Mouse (Mus musculus): Measurements from ENCODE around the gene Adk. TPM values are rescaled to one million over a fixed set of nuclear protein-coding genes. Genes with fewer than 3 reads are reported as not detected.

The Adk gene
- polyA plus RNA-seq, 1 experiment, result 54.0 TPM

GRCm38 (mm10) chr14:21076501-21077194, 24.3 kb downstream of the Adk start:
- DNase-seq, result no peak
- Histone ChIP-seq H3K4me1 (ENCODE audit: control insufficient read depth, insufficient read depth, low read length) (peaks cover 13% of the 10 kb centered on the region), H3K4me3 (replicated peaks; ENCODE audit: extremely low read depth, low read depth, low read length) (peak overlapping the region; percentile 89)
- 25% methylated on average over 7 of the region's 7 CpGs for WGBS
- no peak for TF ChIP-seq POLR2A (IDR thresholded peaks at IDR 0.05; ENCODE audit: borderline replicate concordance, extremely low read depth, low read depth, low read length)
- TF ChIP-seq CTCF (IDR thresholded peaks at IDR 0.05; ENCODE audit: insufficient read depth, low read length), result no peak

- DNase-seq, result no peak
- peaks cover 20% of the 10 kb centered on the region for H3K4me1 ChIP-seq (ENCODE audit: control insufficient read depth, insufficient read depth, low read length)
- 69% methylated on average over 4 of the region's 4 CpGs for WGBS
- no peak overlapping the region for H3K4me3 ChIP-seq (replicated peaks; ENCODE audit: extremely low read depth, low read depth, low read length)
- TF ChIP-seq CTCF (IDR thresholded peaks at IDR 0.05; ENCODE audit: insufficient read depth, low read length), result no peak
- TF ChIP-seq POLR2A (IDR thresholded peaks at IDR 0.05; ENCODE audit: borderline replicate concordance, extremely low read depth, low read depth, low read length), result no peak
Observed at GRCm38 (mm10) chr14:21077939-21078338, 25.6 kb downstream of the Adk start.

GRCm38 (mm10) chr14:21078511-21078910, 26.1 kb downstream of the Adk start:
- Histone ChIP-seq H3K4me3 (replicated peaks; ENCODE audit: extremely low read depth, low read depth, low read length) (no peak overlapping the region), H3K4me1 (ENCODE audit: control insufficient read depth, insufficient read depth, low read length) (peaks cover 22% of the 10 kb centered on the region)
- DNase-seq, result no peak
- TF ChIP-seq CTCF (IDR thresholded peaks at IDR 0.05; ENCODE audit: insufficient read depth, low read length) (no peak), POLR2A (IDR thresholded peaks at IDR 0.05; ENCODE audit: borderline replicate concordance, extremely low read depth, low read depth, low read length) (no peak)

DNA sequence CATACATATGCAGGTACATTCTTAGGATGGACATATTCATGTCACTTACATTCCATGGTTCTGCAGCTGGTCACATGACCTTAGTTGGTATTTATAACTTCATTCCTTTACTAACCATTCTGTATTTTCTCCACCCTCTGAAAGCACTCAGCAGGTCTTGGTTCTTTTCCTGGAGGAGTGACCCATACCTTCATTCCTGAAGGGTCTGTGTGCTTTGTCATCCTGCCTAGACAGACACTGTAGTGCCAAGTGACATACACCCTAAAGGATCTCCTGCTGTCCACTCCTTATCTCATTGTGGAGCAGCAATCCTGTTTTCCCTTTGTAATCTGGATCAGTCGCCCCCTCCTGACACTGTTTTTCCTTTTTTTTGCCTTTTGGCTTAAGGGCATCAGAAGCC, 30.4 kb downstream of the Adk start:
- TF ChIP-seq CTCF (IDR thresholded peaks at IDR 0.05; ENCODE audit: insufficient read depth, low read length) (no peak), POLR2A (IDR thresholded peaks at IDR 0.05; ENCODE audit: borderline replicate concordance, extremely low read depth, low read depth, low read length) (no peak)
- WGBS, result 63% methylated on average over 1 of the region's 1 CpGs
- Histone ChIP-seq H3K4me1 (ENCODE audit: control insufficient read depth, insufficient read depth, low read length) (peaks cover 16% of the 10 kb centered on the region), H3K4me3 (replicated peaks; ENCODE audit: extremely low read depth, low read depth, low read length) (no peak overlapping the region)
- DNase-seq, result no peak

DNA sequence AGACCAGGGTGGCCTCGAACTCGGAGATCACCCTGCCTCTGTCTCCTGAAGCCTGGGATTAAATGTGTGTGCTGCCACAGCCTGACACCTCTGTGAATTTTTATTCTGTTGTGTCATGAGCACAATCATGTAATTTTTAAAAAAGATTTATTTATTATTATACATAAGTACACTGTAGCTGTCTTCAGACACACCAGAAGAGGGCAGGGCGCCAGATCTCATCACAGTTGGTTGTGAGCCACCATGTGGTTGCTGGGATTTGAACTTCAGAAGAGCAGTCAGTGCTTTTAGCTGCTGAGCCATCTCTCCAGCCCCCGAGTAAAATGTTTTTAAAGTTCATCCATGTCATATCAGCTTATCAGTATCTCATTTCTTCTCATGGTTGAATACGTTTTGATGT, 33.3 kb downstream of the Adk start:
- Histone ChIP-seq H3K4me3 (replicated peaks; ENCODE audit: extremely low read depth, low read depth, low read length) (no peak overlapping the region), H3K4me1 (ENCODE audit: control insufficient read depth, insufficient read depth, low read length) (peaks cover 17% of the 10 kb centered on the region)
- DNase-seq, result no peak
- 75% methylated on average over 5 of the region's 5 CpGs for WGBS
- TF ChIP-seq CTCF (IDR thresholded peaks at IDR 0.05; ENCODE audit: insufficient read depth, low read length), result no peak
- TF ChIP-seq POLR2A (IDR thresholded peaks at IDR 0.05; ENCODE audit: borderline replicate concordance, extremely low read depth, low read depth, low read length), result no peak

- WGBS, result 29% methylated on average over 2 of the region's 2 CpGs
- Histone ChIP-seq H3K4me3 (replicated peaks; ENCODE audit: extremely low read depth, low read depth, low read length) (no peak overlapping the region), H3K4me1 (ENCODE audit: control insufficient read depth, insufficient read depth, low read length) (peaks cover 17% of the 10 kb centered on the region)
- DNase-seq, result no peak
- no peak for TF ChIP-seq CTCF (IDR thresholded peaks at IDR 0.05; ENCODE audit: insufficient read depth, low read length)
- no peak for TF ChIP-seq POLR2A (IDR thresholded peaks at IDR 0.05; ENCODE audit: borderline replicate concordance, extremely low read depth, low read depth, low read length)
Observed at GRCm38 (mm10) chr14:21086106-21086505, 33.7 kb downstream of the Adk start.

DNA sequence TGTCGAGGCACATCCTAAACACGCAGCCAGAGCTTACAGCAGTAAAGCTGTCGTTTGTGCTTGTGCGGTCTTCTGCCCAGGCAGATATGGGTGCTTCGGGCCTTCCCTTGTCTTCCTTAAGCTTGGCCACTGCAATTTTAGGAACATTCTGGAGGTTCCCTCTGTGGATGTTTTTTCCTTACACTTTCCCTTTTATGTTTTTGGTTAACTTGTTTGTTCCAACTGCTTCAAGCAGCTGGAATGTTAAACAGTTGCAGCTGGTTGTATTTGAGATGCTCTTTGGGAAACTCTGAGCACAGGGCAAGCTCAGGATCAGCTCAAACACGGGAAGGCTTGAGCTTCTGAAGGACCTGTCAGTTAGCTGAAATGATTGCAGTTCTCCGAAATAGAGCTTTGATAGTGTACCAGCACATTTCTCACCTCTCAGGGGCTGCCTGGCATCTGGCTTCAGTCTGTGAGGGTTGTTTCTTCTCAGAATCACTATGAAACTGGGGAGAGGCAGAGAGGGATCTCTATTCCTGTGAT, 34.5 kb downstream of the Adk start:
- DNase-seq, result no peak
- TF ChIP-seq POLR2A (IDR thresholded peaks at IDR 0.05; ENCODE audit: borderline replicate concordance, extremely low read depth, low read depth, low read length) (no peak), CTCF (IDR thresholded peaks at IDR 0.05; ENCODE audit: insufficient read depth, low read length) (no peak)
- H3K4me1 ChIP-seq (ENCODE audit: control insufficient read depth, insufficient read depth, low read length), result peaks cover 15% of the 10 kb centered on the region
- H3K4me3 ChIP-seq (replicated peaks; ENCODE audit: extremely low read depth, low read depth, low read length), result no peak overlapping the region
- 42% methylated on average over 7 of the region's 7 CpGs for WGBS

DNA sequence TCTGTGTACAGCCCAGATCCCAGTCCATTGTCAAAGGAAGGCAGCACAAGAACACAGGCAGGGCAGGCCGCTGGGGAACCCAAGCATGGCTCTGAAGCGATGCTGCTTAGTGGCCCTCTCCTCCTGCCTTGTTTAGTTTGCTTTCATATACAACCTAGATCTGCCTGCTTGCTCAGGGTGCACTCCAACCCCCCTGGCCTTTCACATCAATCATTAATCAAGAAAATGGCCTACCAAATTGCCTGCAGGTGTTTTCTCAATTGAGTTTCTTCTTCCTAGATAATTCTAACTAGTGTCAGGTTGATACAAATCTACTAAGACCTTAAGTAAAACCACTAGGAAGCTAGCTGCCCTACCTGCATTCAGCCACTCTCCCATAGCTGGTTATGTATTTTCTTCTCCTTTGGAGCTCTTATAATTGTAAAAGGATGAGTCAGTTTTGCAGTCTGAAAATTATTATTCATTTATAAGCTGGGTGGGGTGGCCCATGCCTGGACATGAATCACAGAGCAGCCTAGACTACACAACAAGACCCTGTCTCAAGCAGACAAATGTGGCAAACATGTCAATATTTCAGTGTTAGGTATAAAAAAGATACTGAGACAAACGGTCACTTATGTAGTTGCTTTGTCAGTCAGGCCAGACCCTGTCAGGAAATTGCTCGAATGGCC, 35.2 kb downstream of the Adk start:
- DNase-seq, result no peak
- H3K4me3 ChIP-seq (replicated peaks; ENCODE audit: extremely low read depth, low read depth, low read length), result no peak overlapping the region
- H3K4me1 ChIP-seq (ENCODE audit: control insufficient read depth, insufficient read depth, low read length), result peaks cover 11% of the 10 kb centered on the region
- TF ChIP-seq POLR2A (IDR thresholded peaks at IDR 0.05; ENCODE audit: borderline replicate concordance, extremely low read depth, low read depth, low read length), result no peak
- no peak for TF ChIP-seq CTCF (IDR thresholded peaks at IDR 0.05; ENCODE audit: insufficient read depth, low read length)
- WGBS, result 51% methylated on average over 4 of the region's 4 CpGs

GRCm38 (mm10) chr14:21088731-21089130, 36.4 kb downstream of the Adk start:
- DNase-seq, result no peak
- no peak overlapping the region for H3K4me3 ChIP-seq (replicated peaks; ENCODE audit: extremely low read depth, low read depth, low read length)
- peaks cover 9% of the 10 kb centered on the region for H3K4me1 ChIP-seq (ENCODE audit: control insufficient read depth, insufficient read depth, low read length)
- WGBS, result 71% methylated on average over 3 of the region's 3 CpGs
- TF ChIP-seq CTCF (IDR thresholded peaks at IDR 0.05; ENCODE audit: insufficient read depth, low read length) (no peak), POLR2A (IDR thresholded peaks at IDR 0.05; ENCODE audit: borderline replicate concordance, extremely low read depth, low read depth, low read length) (no peak)

DNA sequence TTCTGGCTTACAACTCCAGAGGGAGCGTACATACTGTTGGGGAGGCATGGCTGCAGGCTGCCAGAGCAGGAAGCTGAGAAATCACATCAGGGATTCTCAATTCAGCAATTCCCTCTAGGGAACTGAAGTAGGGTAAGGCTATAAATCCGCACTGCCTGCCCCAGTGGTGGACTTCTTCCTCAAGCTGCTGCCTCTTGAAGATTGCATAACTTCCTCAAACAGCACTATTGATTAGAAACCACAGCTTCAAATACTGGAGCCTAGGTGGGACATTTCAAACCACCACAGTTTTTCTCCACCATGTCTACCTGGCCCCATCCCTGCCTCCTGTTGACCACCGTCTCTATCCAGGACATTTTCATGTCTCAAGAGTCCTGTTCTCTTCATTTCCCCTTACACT, 38.0 kb downstream of the Adk start:
- Histone ChIP-seq H3K4me1 (ENCODE audit: control insufficient read depth, insufficient read depth, low read length) (peaks cover 9% of the 10 kb centered on the region), H3K4me3 (replicated peaks; ENCODE audit: extremely low read depth, low read depth, low read length) (no peak overlapping the region)
- TF ChIP-seq CTCF (IDR thresholded peaks at IDR 0.05; ENCODE audit: insufficient read depth, low read length), result no peak
- no peak for TF ChIP-seq POLR2A (IDR thresholded peaks at IDR 0.05; ENCODE audit: borderline replicate concordance, extremely low read depth, low read depth, low read length)
- WGBS, result 72% methylated on average over 3 of the region's 3 CpGs
- no peak for DNase-seq

Data from lung, adult 2 months (tissue).